Mouse (Mus musculus): ENCODE measurements around the gene Bcat1. TPM values are rescaled to one million over a fixed set of nuclear protein-coding genes. Genes with fewer than 3 reads are reported as not detected.

Gene Bcat1
- total RNA-seq (2021) = 10 to 100 TPM; 88.1 to 88.7 TPM
- long read RNA-seq, experiment 1, full-length matches to known transcripts = 34 of 66 reads
- long read RNA-seq, experiment 1, partial matches to known transcripts = 6 of 66 reads
- long read RNA-seq, experiment 1, other reads (novel, unspliced or antisense) = 26 of 66 reads
- long read RNA-seq, experiment 2, full-length matches to known transcripts = 42 of 87 reads
- long read RNA-seq, experiment 2, partial matches to known transcripts = 4 of 87 reads
- long read RNA-seq, experiment 2, other reads (novel, unspliced or antisense) = 41 of 87 reads

DNA sequence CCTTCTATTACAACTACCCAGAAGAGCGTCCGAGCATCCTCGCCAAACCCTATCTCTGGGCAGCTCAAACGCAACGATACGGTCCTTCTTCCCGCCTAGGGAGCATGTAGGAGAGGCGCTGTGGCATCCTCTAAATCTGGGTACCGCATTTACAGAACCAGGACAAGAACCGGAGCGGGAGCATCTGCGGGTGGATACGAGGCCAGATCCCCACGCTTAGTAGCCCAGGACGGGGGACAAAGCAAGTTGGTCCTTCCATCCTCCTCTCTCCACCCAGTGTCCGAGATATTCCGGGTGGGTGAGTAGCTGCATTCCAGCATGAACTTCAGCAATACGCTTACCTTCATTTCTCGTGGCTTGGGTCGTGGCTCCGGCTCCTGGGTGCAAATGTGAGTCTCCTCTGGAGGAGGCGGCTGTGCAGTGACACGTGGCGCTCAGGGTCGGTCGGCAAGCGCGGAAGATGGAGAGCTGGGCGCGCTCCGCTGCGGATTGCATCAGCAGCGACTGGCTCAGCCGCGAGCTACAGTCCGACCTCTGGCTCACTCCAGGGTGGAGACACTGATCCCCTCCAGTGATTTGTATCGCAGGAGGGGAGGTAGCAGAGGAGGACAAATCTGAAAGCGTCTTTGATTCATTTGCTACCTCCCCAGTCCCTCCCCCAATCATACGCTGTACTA lies at the start of gene Bcat1:
Gene Bcat1, minus strand, starts transcription at position 637 of the 677 bp plus-strand sequence.
- peak; percentile 8 to 18 for DNase-seq (ENCODE audit: low spot score in 2 of 2)

DNA sequence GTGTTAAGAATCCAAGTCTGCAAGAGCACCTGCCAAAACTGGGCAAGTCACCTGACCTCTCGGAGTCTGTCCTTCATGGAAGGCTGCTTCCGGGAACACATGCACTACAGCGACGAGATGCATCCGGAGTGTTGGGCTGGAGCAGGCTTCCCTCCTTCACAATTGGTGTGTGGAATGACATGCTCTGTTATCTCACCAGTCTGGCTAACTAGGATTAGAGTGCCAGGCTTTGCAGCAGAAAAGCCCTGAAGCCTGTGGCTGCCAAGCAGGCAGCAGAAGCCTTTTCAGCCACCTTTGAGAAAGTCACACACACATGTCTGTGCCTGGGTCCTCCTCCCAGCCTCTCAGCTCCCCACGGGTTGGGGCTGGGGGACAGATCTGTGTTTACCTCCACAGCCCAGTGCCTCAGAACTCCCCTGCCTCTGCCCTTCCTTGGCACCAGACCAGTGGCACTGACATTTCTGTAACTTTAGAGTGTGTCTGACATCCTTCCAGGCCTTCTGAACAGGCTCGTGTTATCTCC lies 49.7 kb upstream of the Bcat1 start:
- DNase-seq (ENCODE audit: low spot score in 2 of 2) = no peak

GRCm38 (mm10) chr6:145124621-145125020 lies 48.6 kb upstream of the Bcat1 start:
- DNase-seq (ENCODE audit: low spot score in 2 of 2) = no peak

GRCm38 (mm10) chr6:145123136-145124060 lies 47.4 kb upstream of the Bcat1 start:
- no peak for DNase-seq (ENCODE audit: low spot score in 2 of 2)

DNA sequence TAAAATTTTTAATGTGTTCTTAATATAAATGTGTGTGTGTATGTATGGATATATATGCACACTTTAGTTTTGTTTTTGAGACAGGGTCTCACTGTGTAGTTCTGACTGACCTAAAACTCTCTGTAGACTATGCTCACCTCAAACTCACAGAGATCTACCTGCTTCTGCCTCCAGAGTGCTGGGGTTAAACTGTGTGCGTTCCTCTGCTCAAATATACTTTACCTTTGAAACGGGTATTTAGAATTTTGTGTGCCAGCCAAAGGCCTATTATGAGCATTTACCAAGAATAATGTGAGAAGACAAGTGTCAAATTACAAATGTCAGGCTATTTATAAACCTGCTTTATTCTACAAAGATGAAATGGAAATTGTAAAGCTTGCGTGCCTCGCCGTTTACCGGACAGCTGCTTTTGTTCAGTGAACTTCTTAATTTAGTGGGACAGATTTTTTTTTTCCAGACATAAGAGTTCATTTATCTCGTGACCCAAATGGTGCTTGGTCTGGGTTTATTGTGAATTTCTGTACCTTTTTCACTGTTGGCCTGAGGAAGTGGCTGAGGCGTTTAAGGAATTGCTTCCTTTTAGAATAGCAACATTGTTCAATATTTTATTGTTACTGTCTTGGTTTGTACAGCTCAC lies 46.6 kb upstream of the Bcat1 start:
- DNase-seq (ENCODE audit: low spot score in 2 of 2) = no peak

DNA sequence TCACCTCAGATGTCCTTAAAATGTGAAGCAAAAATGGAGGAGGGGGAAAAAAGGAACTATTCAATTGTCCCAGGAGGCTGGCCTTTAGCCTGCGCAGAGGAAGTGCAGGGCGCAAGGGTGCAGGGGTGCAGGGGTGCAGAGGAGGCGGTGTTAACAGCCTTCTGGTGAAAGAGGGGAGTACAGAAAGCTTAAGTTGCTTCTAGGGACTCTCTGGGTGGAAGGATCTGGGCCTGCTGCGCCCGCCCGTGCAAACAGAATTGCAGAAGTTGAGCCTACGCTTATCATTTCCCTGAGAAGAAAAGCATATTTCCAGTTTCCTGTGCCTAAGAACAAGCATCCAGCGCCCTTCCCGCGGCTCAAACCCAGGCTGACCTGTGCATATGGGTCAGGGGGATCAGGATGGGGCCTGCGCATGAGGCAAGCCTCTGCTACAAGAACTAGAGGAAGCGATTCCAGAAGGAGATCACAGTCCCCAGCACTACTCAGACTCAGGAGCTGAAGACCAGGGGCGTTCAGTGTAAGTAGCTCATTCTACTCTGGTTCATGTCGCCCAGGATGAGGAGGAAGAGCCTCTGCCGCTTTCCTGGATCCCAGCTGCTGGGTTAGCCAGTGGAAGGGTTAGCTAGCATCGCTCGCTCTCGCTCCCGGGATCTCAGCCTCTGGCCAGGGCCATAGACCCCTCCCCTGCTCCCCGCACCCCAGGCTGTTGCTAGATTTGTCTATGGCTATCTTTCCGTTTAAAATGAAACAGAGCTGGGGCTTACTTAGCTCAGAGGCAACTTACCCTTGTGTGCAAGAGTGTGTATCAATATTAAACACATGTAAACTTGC lies 45.8 kb upstream of the Bcat1 start:
- DNase-seq (ENCODE audit: low spot score in 2 of 2) = no peak

DNA sequence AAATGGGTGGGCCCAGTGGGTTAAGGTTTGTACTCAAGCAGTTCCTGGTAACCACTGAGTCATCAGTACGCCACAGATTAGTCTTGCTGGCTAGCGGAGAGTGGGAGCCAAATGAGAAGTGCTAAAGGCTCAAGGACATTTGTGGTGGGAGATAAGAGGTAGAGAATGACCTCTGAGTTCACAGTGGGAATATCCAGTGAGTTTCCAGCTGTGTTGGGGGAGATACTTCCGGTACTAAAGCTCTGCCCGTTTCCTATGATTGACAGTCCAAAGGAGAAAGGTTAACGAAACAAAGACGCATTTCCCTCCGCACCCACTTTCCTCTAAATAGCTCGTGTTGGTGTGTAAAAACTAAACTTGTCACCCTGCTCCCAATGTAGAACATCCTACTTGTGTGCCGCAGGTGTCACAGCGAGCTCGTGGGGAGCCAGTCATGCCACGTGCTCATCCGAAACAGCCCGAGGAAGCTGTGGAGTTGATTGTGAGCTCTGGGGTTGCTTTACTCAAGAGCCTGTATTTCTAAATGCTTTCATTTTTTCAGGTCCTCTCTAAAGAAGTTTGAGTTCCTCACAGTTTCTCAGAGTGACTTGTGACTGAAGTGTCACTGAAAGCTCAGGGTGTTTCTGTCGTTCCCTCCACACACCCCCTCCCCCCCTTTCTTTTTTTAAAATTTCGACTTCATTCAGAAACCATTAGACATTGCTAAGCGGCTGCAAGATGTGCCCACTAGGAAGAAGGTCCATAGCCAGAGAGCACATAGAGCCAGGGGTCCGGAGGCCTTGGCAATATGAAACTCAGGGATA lies 45.0 kb upstream of the Bcat1 start:
- DNase-seq (ENCODE audit: low spot score in 2 of 2) = no peak

GRCm38 (mm10) chr6:145120086-145120485 lies 44.1 kb upstream of the Bcat1 start:
- no peak for DNase-seq (ENCODE audit: low spot score in 2 of 2)

GRCm38 (mm10) chr6:145116098-145116672 lies 40.2 kb upstream of the Bcat1 start:
- no peak for DNase-seq (ENCODE audit: low spot score in 2 of 2)

DNA sequence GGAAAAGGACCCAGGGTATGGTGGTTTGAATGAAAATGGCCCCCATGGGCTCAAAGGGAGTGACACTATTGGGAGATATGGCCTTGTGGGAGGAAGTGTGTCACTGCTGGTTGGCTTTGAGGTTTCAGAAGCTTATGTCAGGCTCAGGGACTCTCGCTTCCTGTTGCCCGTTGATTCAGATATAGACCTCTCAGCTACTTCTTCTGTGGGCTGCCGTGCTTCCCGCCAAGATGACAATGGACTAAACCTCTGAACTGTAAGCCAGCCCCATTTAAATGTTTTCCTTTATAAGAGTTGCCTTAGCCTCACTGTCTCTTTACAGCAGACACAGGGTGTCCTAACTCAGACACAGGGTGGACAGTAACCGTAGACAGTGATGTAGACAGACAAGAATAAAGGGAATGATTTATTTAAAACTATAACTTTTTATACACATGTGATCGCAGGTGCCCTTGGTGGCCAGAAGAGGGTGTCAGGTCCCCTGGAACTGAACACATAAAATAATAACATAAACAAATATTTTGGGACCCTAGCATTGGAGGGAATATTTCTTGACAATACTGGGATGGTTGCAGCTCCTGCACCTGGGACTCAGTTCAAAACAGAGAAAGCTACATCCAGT lies 39.6 kb upstream of the Bcat1 start, which contains the start of gene Lrmp:
Gene Lrmp, plus strand, starts transcription at position 178 of the 622 bp plus-strand sequence.
- no peak for DNase-seq (ENCODE audit: low spot score in 2 of 2)

DNA sequence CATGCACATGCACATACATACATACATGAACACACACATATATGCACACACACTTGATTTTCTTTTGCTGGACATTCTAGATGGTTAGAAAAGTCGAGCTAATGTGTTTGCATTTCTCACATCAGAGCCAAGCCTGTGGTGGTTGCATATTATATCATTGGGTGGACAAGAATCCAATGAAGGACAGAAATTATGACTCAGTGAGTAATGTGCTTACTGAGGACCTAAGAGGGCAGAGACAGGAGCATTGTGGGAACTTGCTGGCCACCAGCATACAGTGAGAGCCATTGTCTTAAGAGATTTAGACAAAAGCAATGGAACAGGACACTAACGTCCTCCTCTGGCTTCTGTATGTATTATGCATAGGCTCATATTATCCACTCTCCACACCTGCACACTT lies 38.6 kb upstream of the Bcat1 start:
- no peak for DNase-seq (ENCODE audit: low spot score in 2 of 2)

DNA sequence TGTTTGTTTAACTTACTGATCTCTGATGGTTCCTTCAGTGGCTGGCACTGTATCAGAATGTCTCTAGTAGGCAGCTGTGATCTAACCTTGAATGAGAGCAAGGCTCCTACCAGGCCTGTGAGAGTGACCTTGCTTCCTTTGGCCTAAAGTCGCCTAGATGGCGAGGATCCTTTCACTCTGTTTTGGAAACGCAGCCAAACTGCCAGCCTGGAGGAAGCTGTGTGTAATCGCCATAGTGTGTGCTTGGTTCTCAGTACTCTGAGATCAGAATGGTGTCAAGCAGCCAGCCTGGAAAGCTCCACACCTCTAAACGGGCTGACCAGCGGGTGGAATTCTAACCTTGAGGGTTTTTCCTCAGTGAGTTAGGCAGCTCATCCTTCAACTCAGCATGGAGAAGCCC lies 36.9 kb upstream of the Bcat1 start:
- DNase-seq (ENCODE audit: low spot score in 2 of 2) = no peak

GRCm38 (mm10) chr6:145110786-145111185 lies 34.8 kb upstream of the Bcat1 start:
- no peak for DNase-seq (ENCODE audit: low spot score in 2 of 2)

DNA sequence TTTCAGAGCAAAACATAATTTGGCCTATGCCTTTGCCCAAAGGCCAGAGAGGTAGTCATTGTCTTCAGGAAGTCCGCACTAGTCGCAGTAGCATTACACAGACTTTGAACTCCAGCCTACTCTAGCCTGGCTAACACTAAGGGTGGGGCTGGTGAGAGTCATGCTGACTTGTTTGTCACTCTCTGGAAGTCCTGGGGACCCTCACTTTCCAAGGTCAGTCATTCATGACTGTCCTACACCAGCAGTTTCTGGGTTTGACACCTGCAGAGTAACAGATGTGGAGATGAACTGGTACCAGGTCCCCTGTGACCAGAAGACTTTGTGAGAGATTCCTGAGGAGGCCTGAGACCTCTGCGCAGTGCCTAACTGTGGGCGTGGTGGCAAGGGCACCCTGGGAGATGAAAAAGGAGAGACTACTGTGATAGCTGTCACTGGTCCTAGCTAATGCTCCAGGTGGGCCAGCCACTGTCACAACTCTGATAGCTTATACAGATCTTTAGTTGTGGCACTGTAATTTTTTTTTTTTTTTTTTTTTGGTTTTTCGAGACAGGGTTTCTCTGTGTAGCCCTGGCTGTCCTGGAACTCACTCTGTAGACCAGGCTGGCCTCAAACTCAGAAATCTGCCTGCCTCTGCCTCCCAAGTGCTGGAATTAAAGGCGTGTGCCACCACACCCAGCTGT lies 30.3 kb upstream of the Bcat1 start:
- no peak for DNase-seq (ENCODE audit: low spot score in 2 of 2)

GRCm38 (mm10) chr6:145105439-145105838 lies 29.5 kb upstream of the Bcat1 start:
- no peak for DNase-seq (ENCODE audit: low spot score in 2 of 2)

DNA sequence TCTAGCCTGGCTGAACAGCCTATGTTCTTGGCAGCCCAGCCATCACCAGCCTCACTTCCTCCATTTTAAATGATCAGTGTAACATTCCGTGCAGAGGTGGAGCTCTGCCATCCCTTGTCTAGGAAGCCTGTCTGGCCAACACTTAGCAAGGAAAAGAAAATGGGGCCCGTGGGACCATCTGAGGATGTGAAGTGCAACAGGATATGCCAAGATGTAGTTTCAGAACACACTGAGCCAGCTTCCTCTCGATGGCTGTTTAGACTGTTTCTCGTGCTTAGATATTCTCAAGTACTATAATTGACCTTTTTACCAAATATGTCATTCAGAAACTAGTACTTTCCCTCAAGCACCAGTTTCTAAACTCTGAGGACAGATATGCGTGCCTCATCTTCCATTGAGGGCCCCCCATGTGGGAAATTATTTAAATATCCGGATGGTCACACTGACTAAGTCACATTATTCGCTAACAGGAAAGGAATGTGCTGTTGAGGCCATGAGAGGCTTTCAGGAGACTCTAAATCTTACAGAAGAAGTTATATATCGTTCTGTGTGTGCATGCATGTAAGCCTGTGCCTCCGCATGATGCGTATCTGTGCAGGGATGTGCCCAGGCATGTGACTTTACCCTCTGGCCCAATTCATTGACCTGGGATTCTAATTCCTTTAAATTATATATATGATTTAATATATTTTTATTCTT lies 28.4 kb upstream of the Bcat1 start:
- no peak for DNase-seq (ENCODE audit: low spot score in 2 of 2)

- no peak for DNase-seq (ENCODE audit: low spot score in 2 of 2)
Measured at GRCm38 (mm10) chr6:145100923-145101322, 24.9 kb upstream of the Bcat1 start.
